Mouse (Mus musculus) kidney, adult 2 months (tissue): ENCODE measurements around the gene Cipc. TPM values are rescaled to one million over a fixed set of nuclear protein-coding genes. Genes with fewer than 3 reads are reported as not detected.

Source experiments
- DNase-seq: peaks from one replicate; pipeline ENCODE4 v3.0.0; 2021
- H3K27ac ChIP-seq: fragments of 200-500 bp; 2 replicates; pipeline ENCODE4 v1.5.1; 2012; ENCODE audit warnings: low read depth, low read length, control low read depth, inconsistent platforms; ENCODE audit not compliant: insufficient read depth
- H3K27me3 ChIP-seq: fragments of 200-500 bp; replicated peaks from 2 replicates; pipeline ENCODE4 v1.6.1; 2012; ENCODE audit warnings: mild to moderate bottlenecking, moderate library complexity, low read length, inconsistent platforms; ENCODE audit not compliant: control insufficient read depth, insufficient read depth
- H3K36me3 ChIP-seq: fragments of 200-500 bp; 2 replicates; pipeline ENCODE4 v1.6.1; 2012; ENCODE audit warnings: mild to moderate bottlenecking, moderate library complexity, low read length, inconsistent platforms; ENCODE audit not compliant: control insufficient read depth, insufficient read depth
- H3K4me1 ChIP-seq: fragments of 200-500 bp; 2 replicates; pipeline ENCODE4 v1.6.1; 2011; ENCODE audit warnings: low read length; ENCODE audit not compliant: control insufficient read depth, insufficient read depth
- H3K4me3 ChIP-seq: fragments of 200-500 bp; 2 replicates; pipeline ENCODE4 v1.5.1; 2011; ENCODE audit warnings: mild to moderate bottlenecking, low read depth, low read length, control low read depth; ENCODE audit not compliant: insufficient read depth
- CTCF ChIP-seq: fragments of 200-500 bp; conservative IDR thresholded peaks from 2 replicates; pipeline ENCODE4 v1.5.1; 2011; ENCODE audit warnings: low read depth, mild to moderate bottlenecking, control low read depth, low read length, moderate library complexity, mixed read lengths; ENCODE audit not compliant: insufficient read depth, insufficient read length
- POLR2A ChIP-seq: fragments of 200-500 bp; IDR thresholded peaks from one replicate; pipeline ENCODE4 v1.6.1; 2011; ENCODE audit warnings: low read depth, low read length, control low read depth
- WGBS: fragments of 180-500 bp; shearing (Covaris S2); methylation state at CpG from one replicate; pipeline ENCODE4 v1.1.7; 2018; 5-methylcytosine and 5-hydroxymethylcytosine counted together
- polyA plus RNA-seq: library from polyadenylated mRNA; depleted of rRNA; stranded (reverse); fragments of >200 nt; gene quantifications from 2 replicates; pipeline ENCODE4 v1.2.3, GENCODE M21; 2012

Cipc gene
- polyA plus RNA-seq, 1 experiment, result 28.8 TPM

- peak overlapping the region; percentile 65 for H3K27ac ChIP-seq
- peak; percentile 83 for DNase-seq
- H3K4me1 ChIP-seq, result peaks cover 11% of the 10 kb centered on the region; the same call in 1 of the 2 replicates
- no peaks in the 10 kb centered on the region for H3K36me3 ChIP-seq
- H3K27me3 ChIP-seq, result no peaks in the 10 kb centered on the region
- TF ChIP-seq CTCF (no peak), POLR2A (no peak)
- H3K4me3 ChIP-seq, result no peak overlapping the region
- 14% methylated on average over 6 of the region's 6 CpGs for WGBS
These were observed 14.3 kb upstream of the Cipc start for GRCm38 (mm10) chr12:86932575-86932952.

- Histone ChIP-seq H3K27ac (no peak overlapping the region), H3K36me3 (no peaks in the 10 kb centered on the region), H3K27me3 (no peaks in the 10 kb centered on the region), H3K4me3 (no peak overlapping the region), H3K4me1 (peaks cover 11% of the 10 kb centered on the region; the same call in 1 of the 2 replicates)
- WGBS, result 53% methylated on average over 1 of the region's 1 CpGs
- DNase-seq, result no peak
- TF ChIP-seq POLR2A (no peak), CTCF (no peak)
These were observed 12.1 kb upstream of the Cipc start for GRCm38 (mm10) chr12:86934748-86935147.

- H3K4me1 ChIP-seq, result peaks cover 11% of the 10 kb centered on the region; the same call in 1 of the 2 replicates
- no peak overlapping the region for H3K4me3 ChIP-seq
- TF ChIP-seq POLR2A (no peak), CTCF (no peak)
- no peak overlapping the region for H3K27ac ChIP-seq
- H3K36me3 ChIP-seq, result no peaks in the 10 kb centered on the region
- no peaks in the 10 kb centered on the region for H3K27me3 ChIP-seq
- DNase-seq, result no peak
- 79% methylated on average over 8 of the region's 8 CpGs for WGBS
These were observed 11.1 kb upstream of the Cipc start for GRCm38 (mm10) chr12:86935692-86936282.

GRCm38 (mm10) chr12:86936587-86937343 is 10.1 kb upstream of the Cipc start:
- no peaks in the 10 kb centered on the region for H3K27me3 ChIP-seq
- 64% methylated on average over 11 of the region's 11 CpGs for WGBS
- peaks cover 7% of the 10 kb centered on the region; the same call in 1 of the 2 replicates for H3K4me1 ChIP-seq
- TF ChIP-seq CTCF (no peak), POLR2A (no peak)
- peak overlapping the region; percentile 75 for H3K27ac ChIP-seq
- H3K4me3 ChIP-seq, result no peak overlapping the region
- peak; percentile 59 for DNase-seq
- H3K36me3 ChIP-seq, result no peaks in the 10 kb centered on the region

- peak; percentile 81 for DNase-seq
- WGBS, result 76% methylated on average over 9 of the region's 9 CpGs
- Histone ChIP-seq H3K36me3 (no peaks in the 10 kb centered on the region), H3K27ac (peak overlapping the region; percentile 61), H3K27me3 (no peaks in the 10 kb centered on the region), H3K4me1 (no peaks in the 10 kb centered on the region), H3K4me3 (no peak overlapping the region)
- TF ChIP-seq CTCF (no peak), POLR2A (no peak)
These were observed 8.3 kb upstream of the Cipc start for GRCm38 (mm10) chr12:86938571-86938970.

- 41% methylated on average over 11 of the region's 11 CpGs for WGBS
- H3K4me3 ChIP-seq, result no peak overlapping the region
- TF ChIP-seq POLR2A, result no peak
- no peak for TF ChIP-seq CTCF
- no peaks in the 10 kb centered on the region for H3K27me3 ChIP-seq
- no peak overlapping the region for H3K27ac ChIP-seq
- H3K4me1 ChIP-seq, result peaks cover 3% of the 10 kb centered on the region; the same call in 1 of the 2 replicates
- no peaks in the 10 kb centered on the region for H3K36me3 ChIP-seq
- no peak for DNase-seq
These were observed 5.7 kb upstream of the Cipc start for GRCm38 (mm10) chr12:86941173-86941572.

- DNase-seq, result no peak
- H3K4me1 ChIP-seq, result peaks cover 4% of the 10 kb centered on the region; the same call in 1 of the 2 replicates
- TF ChIP-seq CTCF (no peak), POLR2A (no peak)
- H3K4me3 ChIP-seq, result no peak overlapping the region
- H3K27me3 ChIP-seq, result no peaks in the 10 kb centered on the region
- WGBS, result 61% methylated on average over 5 of the region's 5 CpGs
- no peaks in the 10 kb centered on the region for H3K36me3 ChIP-seq
- H3K27ac ChIP-seq, result no peak overlapping the region
These were observed 4.9 kb upstream of the Cipc start for GRCm38 (mm10) chr12:86941734-86942486.
